Mouse (Mus musculus) frontal cortex, adult (tissue): ENCODE measurements around the gene Kcnc4.

Source experiments
- ATAC-seq: cut with Nextera tagmentation; 2 replicates; pipeline ENCODE4 v1.9.2; 2017; ENCODE audit warnings: mild to moderate bottlenecking, moderate library complexity, mixed read lengths; ENCODE audit not compliant: low TSS enrichment

Gene Kcnc4

GRCm38 (mm10) chr3:107458528-107459195, 690 bp downstream of the Kcnc4 start:
- peak; percentile 8; the same call in 1 of the 2 replicates for ATAC-seq

GRCm38 (mm10) chr3:107458104-107458503, 1.2 kb downstream of the Kcnc4 start:
- no peak for ATAC-seq

GRCm38 (mm10) chr3:107454280-107454679, 5.1 kb downstream of the Kcnc4 start:
- no peak for ATAC-seq

GRCm38 (mm10) chr3:107446822-107447221, 12.5 kb downstream of the Kcnc4 start:
- ATAC-seq, result no peak

GRCm38 (mm10) chr3:107443866-107444265, 15.5 kb downstream of the Kcnc4 start:
- no peak for ATAC-seq

GRCm38 (mm10) chr3:107442191-107442590, 17.2 kb downstream of the Kcnc4 start:
- peak; percentile 80 for ATAC-seq

GRCm38 (mm10) chr3:107441306-107441705, 18.0 kb downstream of the Kcnc4 start:
- ATAC-seq, result peak; percentile 32; the same call in 1 of the 2 replicates

GRCm38 (mm10) chr3:107439280-107439679, 20.1 kb downstream of the Kcnc4 start:
- ATAC-seq, result no peak

GRCm38 (mm10) chr3:107437666-107438065, 21.7 kb downstream of the Kcnc4 start:
- no peak for ATAC-seq

- ATAC-seq, result no peak
Measured at GRCm38 (mm10) chr3:107436434-107436833, 22.9 kb downstream of the Kcnc4 start.

- ATAC-seq, result no peak; the same call in 1 of the 2 replicates
Measured at GRCm38 (mm10) chr3:107433614-107434013, 25.7 kb downstream of the Kcnc4 start.

- no peak for ATAC-seq
Measured at GRCm38 (mm10) chr3:107431268-107431667, 28.1 kb downstream of the Kcnc4 start.

- ATAC-seq, result peak; percentile 84
Measured at GRCm38 (mm10) chr3:107424258-107425041, 34.9 kb downstream of the Kcnc4 start.

GRCm38 (mm10) chr3:107420156-107420555, 39.2 kb downstream of the Kcnc4 start:
- no peak for ATAC-seq

GRCm38 (mm10) chr3:107417287-107417644, 42.1 kb downstream of the Kcnc4 start:
- ATAC-seq, result no peak

- no peak for ATAC-seq
Measured at GRCm38 (mm10) chr3:107416541-107417286, 42.6 kb downstream of the Kcnc4 start.

- no peak for ATAC-seq
Measured at GRCm38 (mm10) chr3:107413093-107413492, 46.3 kb downstream of the Kcnc4 start.

GRCm38 (mm10) chr3:107412509-107412908, 46.8 kb downstream of the Kcnc4 start:
- ATAC-seq, result no peak

GRCm38 (mm10) chr3:107411669-107412068, 47.7 kb downstream of the Kcnc4 start:
- peak; percentile 68 for ATAC-seq

GRCm38 (mm10) chr3:107401401-107401800, 58.0 kb downstream of the Kcnc4 start:
- ATAC-seq, result no peak

- no peak for ATAC-seq
Measured at GRCm38 (mm10) chr3:107399991-107400640, 59.2 kb downstream of the Kcnc4 start.

- no peak for ATAC-seq
Measured at GRCm38 (mm10) chr3:107391198-107391597, 68.2 kb downstream of the Kcnc4 start.
